Mouse (Mus musculus) embryonic facial prominence, embryonic 14.5 days (tissue): Measurements from ENCODE around the gene Zfp668. TPM values are rescaled to one million over a fixed set of nuclear protein-coding genes. Genes with fewer than 3 reads are reported as not detected.

Experiments used
- ATAC-seq: fragments of 200-750 bp; cut with Nextera tagmentation; 2 replicates; pipeline ENCODE4 v1.8.0; 2017; ENCODE audit warnings: low read depth, moderate number of reproducible peaks, moderate TSS enrichment
- DNase-seq: peaks from one replicate; pipeline ENCODE4 v3.0.0-alpha.2; 2015; ENCODE audit warnings: low spot score
- H3K27ac ChIP-seq: fragments of 300-500 bp; sonication (generic); replicated peaks from 2 replicates; pipeline ENCODE4 v1.5.1; 2014; ENCODE audit warnings: low read depth, mild to moderate bottlenecking, low read length, moderate library complexity
- H3K27me3 ChIP-seq: fragments of 300-500 bp; sonication (generic); replicated peaks from 2 replicates; pipeline ENCODE4 v1.6.1; 2014; ENCODE audit warnings: low read length; ENCODE audit not compliant: control insufficient read depth, insufficient read depth
- H3K36me3 ChIP-seq: fragments of 300-500 bp; sonication (generic); 2 replicates; pipeline ENCODE4 v1.6.1; 2014; ENCODE audit warnings: low read length, mixed read lengths; ENCODE audit not compliant: control insufficient read depth, insufficient read depth
- H3K4me1 ChIP-seq: fragments of 300-500 bp; sonication (generic); 2 replicates; pipeline ENCODE4 v1.6.1; 2014; ENCODE audit warnings: antibody characterized with exemption, low read length; ENCODE audit not compliant: control insufficient read depth, insufficient read depth
- H3K4me2 ChIP-seq: fragments of 300-500 bp; sonication (generic); 2 replicates; pipeline ENCODE4 v1.6.1; 2014; ENCODE audit warnings: low read depth, mild to moderate bottlenecking, low read length, moderate library complexity, mixed read lengths
- H3K4me3 ChIP-seq: fragments of 300-500 bp; sonication (generic); 2 replicates; pipeline ENCODE4 v1.5.1; 2014; ENCODE audit warnings: low read depth, mild to moderate bottlenecking, low read length
- H3K9ac ChIP-seq: fragments of 300-500 bp; sonication (generic); 2 replicates; pipeline ENCODE4 v1.6.1; 2014; ENCODE audit warnings: low read depth, mild to moderate bottlenecking, low read length, moderate library complexity, mixed read lengths
- H3K9me3 ChIP-seq: fragments of 300-500 bp; sonication (generic); 2 replicates; pipeline ENCODE4 v1.6.1; 2016; ENCODE audit warnings: low read length; ENCODE audit not compliant: control insufficient read depth
- WGBS: fragments of 180-500 bp; shearing (Covaris S2); extraction: QIAGEN DNeasy Blood & Tissue Kit; methylation state at CpG from one replicate; pipeline ENCODE4 v1.1.7; 2014; 5-methylcytosine and 5-hydroxymethylcytosine counted together
- polyA plus RNA-seq: library from polyadenylated mRNA; unstranded; fragments of >200 nt; fragmentation: Nextera tagmentation; extraction: Ambion mirVana; gene quantifications from 2 replicates; pipeline ENCODE4 v1.2.1, GENCODE M21; 2014

Gene Zfp668
- 11.2 and 14.7 TPM in 2 replicates for polyA plus RNA-seq

DNA sequence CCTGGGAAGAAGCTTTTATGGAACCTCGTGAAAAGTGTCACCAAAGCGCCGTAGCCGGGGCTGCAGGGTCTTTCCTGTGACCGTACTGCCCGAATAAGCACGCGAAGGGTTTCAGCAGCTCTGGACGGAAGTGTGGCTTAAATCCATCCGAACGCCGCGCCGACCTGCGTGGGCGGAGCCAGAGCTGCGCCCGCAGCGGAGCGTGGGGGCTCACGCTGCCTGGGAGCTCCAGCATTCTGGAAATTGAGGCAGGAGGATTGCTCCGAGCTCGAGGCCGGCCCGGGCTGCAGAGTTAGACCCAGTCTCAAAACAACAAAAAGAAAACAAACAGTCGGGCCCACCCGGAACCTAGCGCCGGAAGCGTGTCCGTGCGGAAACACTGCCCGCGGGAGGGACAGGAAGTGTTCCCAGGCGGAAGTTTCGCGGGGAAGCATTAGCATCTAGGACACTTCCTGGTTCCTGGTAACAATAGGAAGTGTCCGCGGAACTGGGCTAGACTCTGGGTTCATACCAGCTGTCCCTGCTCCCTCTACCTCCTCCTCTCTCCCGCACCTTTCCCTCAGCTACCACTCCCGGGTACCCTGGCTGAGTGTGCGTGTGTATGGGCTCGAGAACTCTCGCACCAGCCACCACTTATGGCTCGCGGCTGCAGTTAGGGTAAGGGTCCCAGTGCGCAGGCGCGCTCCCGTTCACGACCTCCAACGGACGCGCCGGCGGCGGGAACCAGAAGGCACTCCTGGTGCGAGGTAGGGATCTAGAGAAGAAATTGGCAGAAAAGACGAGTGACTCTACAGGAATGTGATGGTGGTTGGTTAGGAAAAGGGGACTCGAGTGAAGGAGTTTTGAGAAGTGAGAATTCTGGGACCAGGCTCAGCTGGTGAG is at the start of gene Zfp668:
Gene Zfp668 (minus strand): TSS at position 362 of the 882 bp plus-strand sequence.
- Histone ChIP-seq H3K36me3 (peaks cover 51% of the 10 kb centered on the region), H3K4me2 (peak within 1 kb of the TSS; percentile 90), H3K27ac (peak within 1 kb of the TSS; percentile 99), H3K27me3 (no peaks in the 10 kb centered on the region), H3K4me3 (peak within 1 kb of the TSS; percentile 98), H3K9ac (peak within 1 kb of the TSS; percentile 97), H3K4me1 (peaks cover 15% of the 10 kb centered on the region), H3K9me3 (no peaks in the 10 kb centered on the region)
- DNase-seq = peak; percentile 98
- peak; percentile 67 for ATAC-seq
- under 1% methylated on average over 56 of the region's 60 CpGs for WGBS

DNA sequence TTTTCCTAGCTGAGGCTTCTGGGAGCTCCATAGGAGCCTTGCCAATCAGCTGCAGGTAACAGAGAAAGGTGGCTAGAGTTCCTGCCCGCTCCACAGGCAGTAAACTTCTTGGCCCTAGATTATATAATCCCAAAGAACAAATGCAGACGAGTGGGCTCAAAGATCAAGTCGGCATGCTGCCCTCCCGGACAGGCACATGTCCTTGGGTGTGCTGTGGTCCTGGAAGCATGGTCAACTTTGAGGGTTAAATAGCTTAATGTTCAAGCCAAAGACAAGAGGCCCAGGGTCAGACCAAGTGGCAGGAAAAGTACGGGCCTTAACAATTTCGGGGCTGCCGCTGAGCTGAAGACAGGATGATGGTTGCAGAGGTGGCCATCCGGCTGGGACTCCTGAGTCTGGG is 49.4 kb upstream of the Zfp668 start:
- Histone ChIP-seq H3K4me2 (no peak overlapping the region; the same call in 1 of the 2 replicates), H3K27me3 (peaks cover 18% of the 10 kb centered on the region; the same call in 1 of the 2 replicates), H3K4me3 (no peak overlapping the region), H3K9me3 (no peaks in the 10 kb centered on the region), H3K27ac (peak overlapping the region; percentile 72), H3K4me1 (no peaks in the 10 kb centered on the region), H3K9ac (no peak overlapping the region), H3K36me3 (peaks cover 52% of the 10 kb centered on the region)
- 80% methylated on average over 8 of the region's 8 CpGs for WGBS
- no peak for ATAC-seq
- DNase-seq = no peak

DNA sequence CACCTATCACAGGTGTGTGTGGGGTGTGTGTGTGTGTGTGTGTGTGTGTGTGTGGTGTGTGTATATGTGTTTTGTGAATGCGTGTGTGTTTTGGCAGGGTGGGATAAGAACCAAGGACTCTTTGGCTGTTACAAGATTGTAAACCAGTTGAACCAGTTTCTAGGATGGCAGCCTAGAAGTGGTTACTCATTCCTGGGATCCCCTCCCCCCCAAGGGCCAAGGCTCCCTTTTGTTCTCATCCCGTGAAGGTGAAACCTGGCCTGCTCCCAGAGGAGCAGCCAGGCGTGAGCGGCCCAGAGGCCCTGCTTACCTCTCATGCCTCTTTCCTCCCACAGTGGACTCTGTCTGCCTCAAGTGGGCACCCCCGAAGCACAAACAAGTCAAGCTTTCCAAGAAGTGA is 48.6 kb upstream of the Zfp668 start:
- peak; percentile 88 for DNase-seq
- H3K27ac ChIP-seq = peak overlapping the region; percentile 72
- H3K4me3 ChIP-seq = no peak overlapping the region
- H3K27me3 ChIP-seq = peaks cover 17% of the 10 kb centered on the region; the same call in 1 of the 2 replicates
- WGBS = 69% methylated on average over 5 of the region's 5 CpGs
- peaks cover 60% of the 10 kb centered on the region for H3K36me3 ChIP-seq
- H3K9me3 ChIP-seq = no peaks in the 10 kb centered on the region
- ATAC-seq = peak; percentile 81
- no peak overlapping the region for H3K9ac ChIP-seq
- no peak overlapping the region for H3K4me2 ChIP-seq
- no peaks in the 10 kb centered on the region for H3K4me1 ChIP-seq

DNA sequence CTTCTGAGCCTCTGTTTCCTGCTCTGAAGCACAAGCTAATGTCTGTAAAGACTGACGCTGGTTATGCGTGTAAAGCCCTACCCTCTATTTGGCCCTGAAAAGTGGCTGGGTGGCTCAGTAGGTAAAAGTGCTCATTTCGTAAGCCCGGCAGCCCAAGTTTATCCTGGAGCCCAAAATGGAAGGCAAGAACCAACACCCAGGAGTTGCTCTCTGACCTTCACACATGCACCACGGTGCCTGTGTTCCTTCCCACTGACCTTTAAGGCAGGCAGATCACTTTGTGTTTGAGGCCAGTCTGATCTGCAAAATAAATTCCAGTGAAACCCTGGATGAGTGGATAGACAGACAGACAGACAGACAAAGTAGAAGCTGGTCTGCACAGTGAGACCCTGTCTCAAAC is 47.1 kb upstream of the Zfp668 start:
- H3K9ac ChIP-seq = no peak overlapping the region
- H3K4me3 ChIP-seq = no peak overlapping the region
- peaks cover 63% of the 10 kb centered on the region for H3K36me3 ChIP-seq
- DNase-seq = no peak
- no peaks in the 10 kb centered on the region for H3K9me3 ChIP-seq
- 78% methylated on average over 5 of the region's 5 CpGs for WGBS
- no peak overlapping the region for H3K4me2 ChIP-seq
- ATAC-seq = no peak
- H3K27ac ChIP-seq = no peak overlapping the region
- 0 out of 2 replicates have a peak, but pooled peaks cover 5% of the 10 kb centered on the region for H3K27me3 ChIP-seq
- H3K4me1 ChIP-seq = no peaks in the 10 kb centered on the region

DNA sequence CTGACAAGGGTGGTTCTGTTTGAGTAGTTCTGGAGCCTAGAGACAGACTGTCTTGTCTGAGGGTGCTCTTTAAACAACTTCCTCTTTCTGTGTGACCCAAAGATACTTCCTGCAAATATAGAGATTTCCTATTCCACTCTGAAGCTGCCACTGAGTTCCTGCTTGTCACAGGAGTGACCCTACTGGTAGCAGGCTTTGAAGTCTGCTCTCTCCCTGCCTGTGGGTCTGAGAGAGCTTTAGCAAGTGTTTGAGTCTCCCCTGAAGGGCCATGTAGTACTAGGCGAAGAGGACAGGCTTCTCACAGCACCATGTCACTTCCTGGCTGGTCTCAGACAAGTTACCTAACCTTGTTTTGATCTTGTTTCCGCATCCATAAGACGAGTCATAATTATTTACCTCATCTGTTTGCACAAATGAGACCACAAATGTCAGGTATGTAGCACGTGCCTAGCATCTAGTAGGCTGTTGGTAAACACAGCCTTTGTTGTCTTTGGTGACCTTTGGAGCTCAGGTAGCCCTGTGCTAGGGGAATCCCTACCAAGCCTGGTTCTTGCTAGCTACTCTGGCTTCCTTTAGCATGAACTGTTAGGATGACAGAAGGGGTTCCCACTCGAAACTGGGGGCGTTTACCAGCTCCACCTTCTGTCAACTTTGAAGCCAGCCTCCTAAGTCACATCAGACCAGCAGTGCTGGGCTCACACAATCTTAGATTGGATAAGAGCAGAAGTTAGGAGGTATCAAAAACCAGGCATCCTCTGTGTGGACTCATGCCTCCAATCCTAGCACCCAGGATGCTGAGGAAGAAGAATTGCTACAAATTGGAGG is 46.0 kb upstream of the Zfp668 start:
- DNase-seq (no peak), ATAC-seq (no peak)
- H3K9ac ChIP-seq = no peak overlapping the region
- no peak overlapping the region for H3K27ac ChIP-seq
- H3K4me3 ChIP-seq = no peak overlapping the region
- peaks cover 70% of the 10 kb centered on the region for H3K36me3 ChIP-seq
- WGBS = 72% methylated on average over 6 of the region's 6 CpGs
- H3K9me3 ChIP-seq = no peaks in the 10 kb centered on the region
- no peak overlapping the region for H3K4me2 ChIP-seq
- H3K4me1 ChIP-seq = no peaks in the 10 kb centered on the region
- no peaks in the 10 kb centered on the region for H3K27me3 ChIP-seq

DNA sequence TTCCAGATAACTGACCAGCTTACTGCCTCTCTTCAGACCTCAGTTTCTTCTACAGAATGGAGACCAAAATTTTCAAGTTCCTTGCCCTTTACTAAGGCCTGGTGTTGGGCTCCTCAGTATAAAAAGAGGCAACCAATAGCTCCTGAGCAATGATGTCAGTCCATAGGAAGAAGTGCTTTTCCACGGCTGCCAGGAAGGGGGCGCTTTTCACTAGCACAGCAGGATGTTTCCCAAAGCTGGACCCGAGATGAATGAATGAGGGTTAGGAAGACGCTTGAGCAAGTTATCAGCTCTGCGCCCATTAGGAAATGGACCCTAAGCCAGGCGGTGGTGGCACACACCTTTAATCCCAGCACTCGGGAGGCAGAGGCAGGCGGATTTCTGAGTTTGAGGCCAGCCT is 44.9 kb upstream of the Zfp668 start:
- peaks cover 76% of the 10 kb centered on the region for H3K36me3 ChIP-seq
- no peak overlapping the region for H3K4me3 ChIP-seq
- 72% methylated on average over 7 of the region's 8 CpGs for WGBS
- ATAC-seq (no peak), DNase-seq (no peak)
- no peaks in the 10 kb centered on the region for H3K27me3 ChIP-seq
- H3K27ac ChIP-seq = no peak overlapping the region
- H3K9me3 ChIP-seq = no peaks in the 10 kb centered on the region
- H3K4me1 ChIP-seq = no peaks in the 10 kb centered on the region
- H3K4me2 ChIP-seq = no peak overlapping the region
- no peak overlapping the region for H3K9ac ChIP-seq

DNA sequence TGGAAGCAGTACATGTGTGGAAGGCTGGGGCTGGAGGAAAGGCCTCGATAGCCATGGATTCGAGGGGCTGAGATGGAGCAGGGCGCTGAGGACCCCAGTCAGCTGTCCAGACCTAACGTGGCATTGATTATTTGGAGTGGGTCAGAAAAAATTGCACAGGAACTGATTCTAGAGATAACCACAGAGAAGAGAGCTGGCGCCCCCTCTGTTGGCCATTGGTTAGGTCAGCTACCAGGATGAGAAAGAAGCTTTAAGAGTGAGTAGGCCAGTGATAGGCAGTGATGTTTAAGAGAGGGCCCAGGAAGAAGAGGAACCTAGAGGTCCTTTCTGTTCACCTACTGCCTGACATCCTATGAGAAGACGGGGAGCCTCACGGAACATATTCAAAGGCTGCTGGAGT is 42.7 kb upstream of the Zfp668 start:
- peaks cover 75% of the 10 kb centered on the region for H3K36me3 ChIP-seq
- no peak for DNase-seq

DNA sequence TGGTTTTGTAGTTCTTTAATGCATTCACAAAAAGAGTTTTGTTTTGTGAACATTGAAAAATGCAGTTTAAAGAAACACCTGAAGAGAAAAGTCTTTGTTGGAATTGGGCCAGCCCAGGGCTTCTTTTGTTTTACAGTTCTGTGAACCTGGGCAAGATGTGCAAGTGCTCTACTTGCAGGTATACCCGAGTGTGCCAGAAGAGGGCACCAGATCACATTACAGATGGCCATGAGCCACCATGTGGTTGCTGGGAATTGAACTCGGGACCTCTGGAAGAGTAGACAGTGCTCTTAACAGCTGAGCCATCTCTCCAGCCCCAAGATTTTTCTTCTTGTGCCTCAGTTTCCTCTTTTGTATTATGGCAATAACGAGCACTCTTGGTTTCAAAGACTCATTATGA is 41.6 kb upstream of the Zfp668 start:
- Histone ChIP-seq H3K4me3 (no peak overlapping the region), H3K4me2 (no peak overlapping the region), H3K9me3 (no peaks in the 10 kb centered on the region), H3K27ac (no peak overlapping the region), H3K27me3 (no peaks in the 10 kb centered on the region), H3K36me3 (peaks cover 65% of the 10 kb centered on the region), H3K9ac (no peak overlapping the region), H3K4me1 (peaks cover 1% of the 10 kb centered on the region; the same call in 1 of the 2 replicates)
- DNase-seq (no peak), ATAC-seq (no peak)
- 54% methylated on average over 3 of the region's 3 CpGs for WGBS

More for the DNA sequence above, 42.7 kb upstream of the Zfp668 start:
- H3K27ac ChIP-seq = no peak overlapping the region
- no peak for ATAC-seq
- WGBS = 73% methylated on average over 7 of the region's 7 CpGs
- H3K9ac ChIP-seq = no peak overlapping the region
- no peak overlapping the region for H3K4me3 ChIP-seq
- no peaks in the 10 kb centered on the region for H3K27me3 ChIP-seq
- no peak overlapping the region for H3K4me2 ChIP-seq
- H3K4me1 ChIP-seq = no peaks in the 10 kb centered on the region
- no peaks in the 10 kb centered on the region for H3K9me3 ChIP-seq
